Mouse (Mus musculus) ES-Bruce4 (cell line): Measurements from ENCODE around the gene Pam. TPM values are rescaled to one million over a fixed set of nuclear protein-coding genes. Genes with fewer than 3 reads are reported as not detected.

Experiments used
- H3K27ac ChIP-seq: 2 replicates; pipeline ENCODE4 v1.5.1; 2012; ENCODE audit warnings: low read length, inconsistent platforms; ENCODE audit not compliant: insufficient read depth
- H3K27me3 ChIP-seq: 2 replicates; pipeline ENCODE4 v1.6.1; 2012; ENCODE audit warnings: mild to moderate bottlenecking, low read length, inconsistent platforms; ENCODE audit not compliant: control insufficient read depth, poor library complexity, insufficient read depth, severe bottlenecking
- H3K36me3 ChIP-seq: 2 replicates; pipeline ENCODE4 v1.6.1; 2012; ENCODE audit warnings: inconsistent platforms, mild to moderate bottlenecking, low read length, moderate library complexity; ENCODE audit not compliant: control insufficient read depth, poor library complexity, insufficient read depth, severe bottlenecking
- H3K4me1 ChIP-seq: one replicate; pipeline ENCODE4 v1.8.1; 2011; ENCODE audit warnings: low read length; ENCODE audit not compliant: control insufficient read depth, insufficient read depth
- H3K4me3 ChIP-seq: 2 replicates; pipeline ENCODE4 v1.5.1; 2011; ENCODE audit warnings: low read depth, mild to moderate bottlenecking, low read length
- H3K9ac ChIP-seq: 2 replicates; pipeline ENCODE4 v1.6.1; 2012; ENCODE audit warnings: low read depth, mild to moderate bottlenecking, inconsistent platforms; ENCODE audit not compliant: poor library complexity, severe bottlenecking
- H3K9me3 ChIP-seq: replicated peaks from 2 replicates; pipeline ENCODE4 v1.6.1; 2012; ENCODE audit warnings: mild to moderate bottlenecking, low read length, inconsistent platforms; ENCODE audit not compliant: control insufficient read depth, poor library complexity, insufficient read depth, severe bottlenecking
- CTCF ChIP-seq: IDR thresholded peaks from one replicate; pipeline ENCODE4 v1.8.1; 2011; ENCODE audit warnings: low read depth, low read length
- EP300 ChIP-seq: IDR thresholded peaks from 2 replicates; pipeline ENCODE4 v1.6.1; 2011; ENCODE audit warnings: low read depth, low read length; ENCODE audit not compliant: insufficient read depth
- POLR2A ChIP-seq: IDR thresholded peaks from one replicate; pipeline ENCODE4 v1.8.1; 2011; ENCODE audit warnings: low read length; ENCODE audit not compliant: insufficient read depth
- polyA plus RNA-seq: library from polyadenylated mRNA; stranded (reverse); fragments of >200 nt; gene quantifications from 2 replicates; pipeline ENCODE4 v1.2.4, GENCODE M21; 2011; ENCODE audit warnings: low read depth; ENCODE audit not compliant: missing spikeins, insufficient read depth, insufficient read length

Pam gene
- polyA plus RNA-seq, 1 experiment = 17.8 TPM

GRCm38 (mm10) chr1:97918495-97918894, 177.0 kb downstream of the Pam start:
- no peak for TF ChIP-seq CTCF
- TF ChIP-seq EP300 = no peak
- Histone ChIP-seq H3K4me1 (no peaks in the 10 kb centered on the region), H3K9ac (no peak overlapping the region), H3K27ac (no peak overlapping the region), H3K36me3 (no peaks in the 10 kb centered on the region), H3K27me3 (no peaks in the 10 kb centered on the region), H3K4me3 (no peak overlapping the region), H3K9me3 (no peaks in the 10 kb centered on the region)

DNA sequence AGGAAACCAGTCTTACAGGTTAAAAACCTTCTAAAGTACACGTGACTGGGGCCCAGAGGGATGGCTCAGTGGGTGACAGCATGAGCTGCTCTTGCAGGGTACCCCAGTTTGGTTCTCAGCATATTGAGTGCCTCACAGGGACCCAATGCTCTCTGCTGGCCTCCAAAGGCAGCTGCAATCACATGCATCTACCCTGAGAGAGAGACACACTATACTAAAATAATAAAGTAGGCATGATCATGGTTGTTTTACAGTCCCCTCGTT, 178.5 kb downstream of the Pam start:
- TF ChIP-seq CTCF = no peak
- TF ChIP-seq POLR2A = no peak
- no peak for TF ChIP-seq EP300
- H3K4me3 ChIP-seq = no peak overlapping the region
- no peaks in the 10 kb centered on the region for H3K4me1 ChIP-seq
- H3K36me3 ChIP-seq = no peaks in the 10 kb centered on the region
- no peaks in the 10 kb centered on the region for H3K9me3 ChIP-seq
- no peaks in the 10 kb centered on the region for H3K27me3 ChIP-seq
- no peak overlapping the region for H3K9ac ChIP-seq
- no peak overlapping the region for H3K27ac ChIP-seq

DNA sequence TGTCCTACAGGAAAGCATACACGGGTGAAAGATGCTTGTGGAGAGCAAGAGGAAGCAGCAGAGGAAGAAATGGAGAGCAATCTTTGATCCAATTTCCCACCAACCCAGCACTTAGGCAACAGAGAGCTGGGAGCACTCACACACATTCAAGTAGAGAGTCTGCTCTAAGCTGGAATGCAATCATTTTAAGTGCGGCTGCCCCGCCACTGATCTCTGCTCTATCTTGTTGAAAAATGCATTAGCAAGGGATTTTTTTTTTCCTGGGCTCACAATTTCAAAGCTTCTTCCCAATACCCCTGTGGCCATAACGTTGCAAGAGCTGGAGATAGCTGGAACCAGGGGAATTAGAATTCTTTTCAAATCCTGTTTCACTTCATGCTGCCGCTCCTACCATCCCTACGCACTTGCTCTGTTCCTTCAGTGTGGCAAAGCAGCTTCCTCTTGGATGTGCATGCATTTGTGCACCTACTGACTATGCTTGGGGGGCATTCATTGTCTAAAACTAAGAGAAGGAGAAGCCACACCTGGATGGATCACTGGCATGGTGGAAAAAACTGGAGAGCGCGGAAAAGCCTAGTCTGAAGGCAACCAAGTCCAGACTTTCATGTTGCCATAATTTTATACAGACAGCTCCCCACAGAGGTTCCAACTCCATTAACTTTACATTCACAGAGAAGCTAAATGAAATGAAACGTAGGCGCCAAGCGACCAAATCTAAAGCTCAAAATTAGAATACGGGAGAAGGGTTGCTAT, 179.1 kb downstream of the Pam start:
- H3K27ac ChIP-seq = no peak overlapping the region
- H3K27me3 ChIP-seq = no peaks in the 10 kb centered on the region
- no peaks in the 10 kb centered on the region for H3K9me3 ChIP-seq
- no peak for TF ChIP-seq CTCF
- no peak for TF ChIP-seq POLR2A
- no peak for TF ChIP-seq EP300
- H3K9ac ChIP-seq = no peak overlapping the region
- H3K4me3 ChIP-seq = no peak overlapping the region
- no peaks in the 10 kb centered on the region for H3K36me3 ChIP-seq
- H3K4me1 ChIP-seq = no peaks in the 10 kb centered on the region

- no peaks in the 10 kb centered on the region for H3K9me3 ChIP-seq
- H3K4me3 ChIP-seq = no peak overlapping the region
- H3K27me3 ChIP-seq = no peaks in the 10 kb centered on the region
- TF ChIP-seq POLR2A (no peak), EP300 (no peak), CTCF (no peak)
- H3K36me3 ChIP-seq = no peaks in the 10 kb centered on the region
- no peaks in the 10 kb centered on the region for H3K4me1 ChIP-seq
- H3K9ac ChIP-seq = no peak overlapping the region
- H3K27ac ChIP-seq = no peak overlapping the region
Measured at GRCm38 (mm10) chr1:97915726-97916125, 179.7 kb downstream of the Pam start.

- Histone ChIP-seq H3K9ac (no peak overlapping the region), H3K4me1 (no peaks in the 10 kb centered on the region), H3K4me3 (no peak overlapping the region), H3K27me3 (no peaks in the 10 kb centered on the region), H3K36me3 (no peaks in the 10 kb centered on the region), H3K27ac (no peak overlapping the region), H3K9me3 (no peaks in the 10 kb centered on the region)
- TF ChIP-seq EP300 (no peak), CTCF (no peak), POLR2A (no peak)
Measured at GRCm38 (mm10) chr1:97910874-97911273, 184.6 kb downstream of the Pam start.

DNA sequence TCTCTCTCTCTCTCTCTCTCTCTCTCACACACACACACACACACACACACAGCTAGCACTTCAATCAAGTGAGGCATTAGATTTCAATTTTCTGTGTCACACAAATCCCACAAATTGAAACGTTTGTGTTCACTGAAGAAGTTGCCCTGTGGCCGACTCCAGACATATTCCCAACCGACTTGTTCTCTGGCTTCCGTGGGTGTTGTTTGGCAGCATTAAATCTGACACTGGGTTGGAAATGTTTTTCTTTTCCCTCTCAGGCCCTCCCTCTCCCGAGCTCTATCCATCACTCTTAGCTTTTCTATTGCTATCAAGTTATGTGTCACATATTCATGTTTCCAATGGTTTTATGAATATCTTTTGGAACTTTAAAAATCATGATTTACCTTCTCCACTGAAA, 185.9 kb downstream of the Pam start:
- no peak for TF ChIP-seq CTCF
- no peak overlapping the region for H3K4me3 ChIP-seq
- no peaks in the 10 kb centered on the region for H3K9me3 ChIP-seq
- no peaks in the 10 kb centered on the region for H3K36me3 ChIP-seq
- no peak overlapping the region for H3K9ac ChIP-seq
- H3K27me3 ChIP-seq = no peaks in the 10 kb centered on the region
- no peaks in the 10 kb centered on the region for H3K4me1 ChIP-seq
- H3K27ac ChIP-seq = no peak overlapping the region
